Mouse (Mus musculus): ENCODE data around the gene Birc2. TPM values are rescaled to one million over a fixed set of nuclear protein-coding genes. Genes with fewer than 3 reads are reported as not detected.
A peak's percentile ranks its signal among the peaks of the same experiment; 100 is the strongest.

Birc2 gene
- polyA plus RNA-seq, 1 experiment from 2014 or later: 41.8 TPM

- Histone ChIP-seq H3K4me3 (ENCODE audit: low read depth, low read length) (no peak overlapping the region), H3K4me2 (ENCODE audit: low read length) (no peak overlapping the region), H3K36me3 (ENCODE audit: control insufficient read depth, insufficient read depth, low read length) (no peaks in the 10 kb centered on the region), H3K4me1 (ENCODE audit: control insufficient read depth, insufficient read depth, low read length) (no peaks in the 10 kb centered on the region), H3K27ac (ENCODE audit: low read length) (no peak overlapping the region), H3K9ac (ENCODE audit: low read depth, low read length) (no peak overlapping the region), H3K27me3 (ENCODE audit: control insufficient read depth, insufficient read depth, low read depth, low read length) (no peaks in the 10 kb centered on the region), H3K9me3 (replicated peaks; ENCODE audit: control insufficient read depth, low read length, poor library complexity, severe bottlenecking) (no peaks in the 10 kb centered on the region)
- ATAC-seq: no peak
- WGBS: 72% methylated on average over 4 of the region's 4 CpGs
These were observed 15.7 kb upstream of the Birc2 start for GRCm38 (mm10) chr9:7852346-7853230.

GRCm38 (mm10) chr9:7851841-7852240 lies 15.0 kb upstream of the Birc2 start:
- Histone ChIP-seq H3K27me3 (ENCODE audit: control insufficient read depth, insufficient read depth, low read depth, low read length) (no peaks in the 10 kb centered on the region), H3K4me3 (ENCODE audit: low read depth, low read length) (no peak overlapping the region), H3K4me2 (ENCODE audit: low read length) (no peak overlapping the region), H3K36me3 (ENCODE audit: control insufficient read depth, insufficient read depth, low read length) (no peaks in the 10 kb centered on the region), H3K27ac (ENCODE audit: low read length) (no peak overlapping the region), H3K9ac (ENCODE audit: low read depth, low read length) (no peak overlapping the region), H3K4me1 (ENCODE audit: control insufficient read depth, insufficient read depth, low read length) (no peaks in the 10 kb centered on the region), H3K9me3 (replicated peaks; ENCODE audit: control insufficient read depth, low read length, poor library complexity, severe bottlenecking) (no peaks in the 10 kb centered on the region)
- 91% methylated on average over 8 of the region's 8 CpGs for WGBS
- no peak for ATAC-seq

GRCm38 (mm10) chr9:7848191-7848590 lies 11.3 kb upstream of the Birc2 start:
- H3K27me3 ChIP-seq (ENCODE audit: control insufficient read depth, insufficient read depth, low read depth, low read length): no peaks in the 10 kb centered on the region
- WGBS: 95% methylated on average over 18 of the region's 18 CpGs
- H3K4me1 ChIP-seq (ENCODE audit: control insufficient read depth, insufficient read depth, low read length): no peaks in the 10 kb centered on the region
- no peaks in the 10 kb centered on the region for H3K36me3 ChIP-seq (ENCODE audit: control insufficient read depth, insufficient read depth, low read length)
- no peak overlapping the region for H3K27ac ChIP-seq (ENCODE audit: low read length)
- no peak for ATAC-seq
- no peaks in the 10 kb centered on the region for H3K9me3 ChIP-seq (replicated peaks; ENCODE audit: control insufficient read depth, low read length, poor library complexity, severe bottlenecking)
- no peak overlapping the region for H3K4me2 ChIP-seq (ENCODE audit: low read length)
- H3K9ac ChIP-seq (ENCODE audit: low read depth, low read length): no peak overlapping the region
- H3K4me3 ChIP-seq (ENCODE audit: low read depth, low read length): no peak overlapping the region

- Histone ChIP-seq H3K9ac (ENCODE audit: low read depth, low read length) (no peak overlapping the region), H3K27me3 (ENCODE audit: control insufficient read depth, insufficient read depth, low read depth, low read length) (no peaks in the 10 kb centered on the region), H3K9me3 (replicated peaks; ENCODE audit: control insufficient read depth, low read length, poor library complexity, severe bottlenecking) (no peaks in the 10 kb centered on the region), H3K4me2 (ENCODE audit: low read length) (no peak overlapping the region), H3K36me3 (ENCODE audit: control insufficient read depth, insufficient read depth, low read length) (no peaks in the 10 kb centered on the region), H3K27ac (ENCODE audit: low read length) (no peak overlapping the region), H3K4me1 (ENCODE audit: control insufficient read depth, insufficient read depth, low read length) (no peaks in the 10 kb centered on the region), H3K4me3 (ENCODE audit: low read depth, low read length) (no peak overlapping the region)
- no peak for ATAC-seq
- 94% methylated on average over 1 of the region's 1 CpGs for WGBS
These were observed 9.9 kb upstream of the Birc2 start for GRCm38 (mm10) chr9:7846667-7847199.

GRCm38 (mm10) chr9:7845216-7845895 lies 8.5 kb upstream of the Birc2 start:
- 81% methylated on average over 4 of the region's 4 CpGs for WGBS
- ATAC-seq: no peak

GRCm38 (mm10) chr9:7841221-7841620 lies 4.4 kb upstream of the Birc2 start:
- WGBS: 68% methylated on average over 6 of the region's 6 CpGs
- Histone ChIP-seq H3K36me3 (ENCODE audit: control insufficient read depth, insufficient read depth, low read length) (no peaks in the 10 kb centered on the region), H3K4me3 (ENCODE audit: low read depth, low read length) (no peak overlapping the region), H3K4me1 (ENCODE audit: control insufficient read depth, insufficient read depth, low read length) (peaks cover 3% of the 10 kb centered on the region; the same call in 1 of the 2 replicates), H3K4me2 (ENCODE audit: low read length) (no peak overlapping the region), H3K27ac (ENCODE audit: low read length) (no peak overlapping the region), H3K9ac (ENCODE audit: low read depth, low read length) (no peak overlapping the region), H3K27me3 (ENCODE audit: control insufficient read depth, insufficient read depth, low read depth, low read length) (no peaks in the 10 kb centered on the region), H3K9me3 (replicated peaks; ENCODE audit: control insufficient read depth, low read length, poor library complexity, severe bottlenecking) (no peaks in the 10 kb centered on the region)
- no peak for ATAC-seq

More at GRCm38 (mm10) chr9:7845216-7845895, 8.5 kb upstream of the Birc2 start:
- Histone ChIP-seq H3K4me1 (ENCODE audit: control insufficient read depth, insufficient read depth, low read length) (no peaks in the 10 kb centered on the region), H3K9ac (ENCODE audit: low read depth, low read length) (no peak overlapping the region), H3K9me3 (replicated peaks; ENCODE audit: control insufficient read depth, low read length, poor library complexity, severe bottlenecking) (no peaks in the 10 kb centered on the region), H3K4me3 (ENCODE audit: low read depth, low read length) (no peak overlapping the region), H3K27me3 (ENCODE audit: control insufficient read depth, insufficient read depth, low read depth, low read length) (no peaks in the 10 kb centered on the region), H3K4me2 (ENCODE audit: low read length) (no peak overlapping the region), H3K36me3 (ENCODE audit: control insufficient read depth, insufficient read depth, low read length) (no peaks in the 10 kb centered on the region), H3K27ac (ENCODE audit: low read length) (no peak overlapping the region)

- 10% methylated on average over 14 of the region's 14 CpGs for WGBS
- peaks cover 26% of the 10 kb centered on the region for H3K4me1 ChIP-seq (ENCODE audit: control insufficient read depth, insufficient read depth, low read length)
- ATAC-seq: peak; percentile 25
These were observed 1.1 kb upstream of the Birc2 start for GRCm38 (mm10) chr9:7837806-7838440.

GRCm38 (mm10) chr9:7836331-7836730 lies 533 bp downstream of the Birc2 start:
- ATAC-seq: peak; percentile 56

More at GRCm38 (mm10) chr9:7837806-7838440, 1.1 kb upstream of the Birc2 start:
- Histone ChIP-seq H3K27me3 (ENCODE audit: control insufficient read depth, insufficient read depth, low read depth, low read length) (no peaks in the 10 kb centered on the region), H3K9ac (ENCODE audit: low read depth, low read length) (peak overlapping the region; percentile 82), H3K4me2 (ENCODE audit: low read length) (peak overlapping the region; percentile 67), H3K9me3 (replicated peaks; ENCODE audit: control insufficient read depth, low read length, poor library complexity, severe bottlenecking) (no peaks in the 10 kb centered on the region), H3K27ac (ENCODE audit: low read length) (peak overlapping the region; percentile 98), H3K4me3 (ENCODE audit: low read depth, low read length) (peak overlapping the region; percentile 63), H3K36me3 (ENCODE audit: control insufficient read depth, insufficient read depth, low read length) (peaks cover 6% of the 10 kb centered on the region; the same call in 1 of the 2 replicates)

More at GRCm38 (mm10) chr9:7836331-7836730, 533 bp downstream of the Birc2 start:
- Histone ChIP-seq H3K36me3 (ENCODE audit: control insufficient read depth, insufficient read depth, low read length) (peaks cover 6% of the 10 kb centered on the region; the same call in 1 of the 2 replicates), H3K4me2 (ENCODE audit: low read length) (peak overlapping the region; percentile 74), H3K27ac (ENCODE audit: low read length) (peak overlapping the region; percentile 98), H3K9me3 (replicated peaks; ENCODE audit: control insufficient read depth, low read length, poor library complexity, severe bottlenecking) (no peaks in the 10 kb centered on the region), H3K4me1 (ENCODE audit: control insufficient read depth, insufficient read depth, low read length) (peaks cover 38% of the 10 kb centered on the region), H3K27me3 (ENCODE audit: control insufficient read depth, insufficient read depth, low read depth, low read length) (no peaks in the 10 kb centered on the region), H3K4me3 (ENCODE audit: low read depth, low read length) (peak overlapping the region; percentile 63), H3K9ac (ENCODE audit: low read depth, low read length) (peak overlapping the region; percentile 80)
- WGBS: 0% methylated on average over 16 of the region's 16 CpGs

Data from midbrain, embryonic 16.5 days (tissue).